Comparison of ENCODE assay signal across 26 mouse cellular contexts in the genomic region with DNA sequence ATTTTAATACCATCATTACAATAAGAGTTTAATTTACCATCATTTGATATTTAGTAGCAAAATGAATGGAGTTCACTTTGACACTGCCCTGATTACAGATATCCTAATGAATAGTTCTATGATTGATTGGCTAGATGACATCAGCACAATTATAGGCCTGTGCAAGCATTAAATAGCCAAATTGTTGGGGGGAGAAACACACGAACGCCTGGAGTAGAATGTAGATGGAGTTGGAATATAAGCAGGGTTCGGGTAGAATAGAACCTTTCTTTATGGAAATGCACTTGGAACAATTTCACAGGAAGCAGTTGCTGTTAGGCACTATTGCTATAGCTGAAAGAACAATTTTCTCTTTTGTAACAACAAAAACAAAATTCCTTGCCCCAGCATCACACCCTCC.
"Had no signal": no experiment of that assay in that cellular context is flagged by ENCODE, and none has a peak within 500 bp of the region (broad histone marks: within the 10 kb centered on the region; RNA-seq: fewer than 3 reads in every experiment).

No protein-coding gene starts in this region.

- H3K9ac ChIP-seq: heart, embryonic 12.5 days; hindbrain, embryonic 13.5 days; hindbrain, embryonic 15.5 days; kidney, embryonic 15.5 days; limb, embryonic 13.5 days; limb, embryonic 15.5 days; liver, embryonic 12.5 days; liver, embryonic 14.5 days had no signal

- ATAC-seq: hindbrain, postnatal 0 days; intestine, embryonic 16.5 days; liver, embryonic 12.5 days had no signal

- H3K4me2 ChIP-seq: heart, embryonic 12.5 days; hindbrain, embryonic 13.5 days; hindbrain, embryonic 15.5 days; kidney, embryonic 15.5 days; limb, embryonic 13.5 days; limb, embryonic 15.5 days; liver, embryonic 12.5 days had no signal

- H3K36me3 ChIP-seq: heart, embryonic 10.5 days; heart, embryonic 12.5 days; hindbrain, embryonic 13.5 days; hindbrain, embryonic 15.5 days; kidney, embryonic 15.5 days; limb, embryonic 13.5 days; limb, embryonic 15.5 days; liver, embryonic 12.5 days had no signal

- H3K27me3 ChIP-seq: heart, embryonic 12.5 days; hindbrain, embryonic 13.5 days; hindbrain, embryonic 15.5 days; kidney, embryonic 15.5 days; limb, embryonic 13.5 days; limb, embryonic 15.5 days; liver, embryonic 12.5 days had no signal

- H3K4me3 ChIP-seq: gastrocnemius, adult 2 months; heart, embryonic 10.5 days; heart, embryonic 12.5 days; hindbrain, embryonic 13.5 days; hindbrain, embryonic 15.5 days; kidney, embryonic 15.5 days; limb, embryonic 13.5 days; limb, embryonic 15.5 days; liver, embryonic 12.5 days had no signal

- H3K9me3 ChIP-seq: heart, embryonic 10.5 days; heart, embryonic 12.5 days; hindbrain, embryonic 13.5 days; hindbrain, embryonic 15.5 days; kidney, embryonic 15.5 days; limb, embryonic 13.5 days; limb, embryonic 15.5 days; liver, embryonic 12.5 days had no signal

- DNase-seq: gastrocnemius, adult 2 months; gastrocnemius, postnatal 10 days; gastrocnemius, postnatal 25 days; heart, adult 18-20 months; heart, postnatal 10 days; heart, postnatal 4 days; kidney, adult 11 months; kidney, adult 2 months; kidney, adult 9 months; kidney, postnatal 14 days; kidney, postnatal 36 days; layer of hippocampus, adult 9-11 months; layer of hippocampus, postnatal 36 days; left cerebral cortex, postnatal 4 days had no signal

- H3K27ac ChIP-seq: gastrocnemius, adult 2 months; heart, embryonic 10.5 days; hindbrain, embryonic 13.5 days; hindbrain, embryonic 15.5 days; hindbrain, postnatal 0 days; kidney, embryonic 15.5 days; kidney, postnatal 0 days; limb, embryonic 13.5 days; limb, embryonic 15.5 days; liver, embryonic 12.5 days; liver, embryonic 14.5 days had no signal

- H3K4me1 ChIP-seq: heart, embryonic 10.5 days; heart, embryonic 12.5 days; hindbrain, embryonic 13.5 days; hindbrain, embryonic 15.5 days; kidney, embryonic 15.5 days; limb, embryonic 13.5 days; limb, embryonic 15.5 days; liver, embryonic 12.5 days had no signal
